Mouse (Mus musculus) stomach, postnatal 0 days (tissue): Measurements from ENCODE around the gene Arid1b.

Experiments
- CTCF ChIP-seq: IDR thresholded peaks from 2 replicates; pipeline ENCODE4 v1.5.1; 2016; ENCODE audit warnings: antibody characterized with exemption, low read depth, mild to moderate bottlenecking, moderate library complexity
- EP300 ChIP-seq: optimal IDR thresholded peaks from 2 replicates; pipeline ENCODE3; 2016; ENCODE audit warnings: antibody characterized with exemption

GRCm38 (mm10) chr17:5203346-5204102, 209.4 kb downstream of the Arid1b start:
- TF ChIP-seq CTCF = no peak
- TF ChIP-seq EP300 = no peak
